Mouse (Mus musculus) naive thymus-derived CD4-positive, alpha-beta T cell, adult 2 months (primary cell): ENCODE data around the gene Nol4l.
A peak's percentile ranks its signal among the peaks of the same experiment; 100 is the strongest.

Experiments
- DNase-seq: peaks from one replicate; pipeline ENCODE4 v3.0.0-alpha.2; 2011; ENCODE audit warnings: low read depth

Nol4l gene

GRCm38 (mm10) chr2:153443434-153444240 is 86.1 kb downstream of the Nol4l start:
- DNase-seq: peak; percentile 42

DNA sequence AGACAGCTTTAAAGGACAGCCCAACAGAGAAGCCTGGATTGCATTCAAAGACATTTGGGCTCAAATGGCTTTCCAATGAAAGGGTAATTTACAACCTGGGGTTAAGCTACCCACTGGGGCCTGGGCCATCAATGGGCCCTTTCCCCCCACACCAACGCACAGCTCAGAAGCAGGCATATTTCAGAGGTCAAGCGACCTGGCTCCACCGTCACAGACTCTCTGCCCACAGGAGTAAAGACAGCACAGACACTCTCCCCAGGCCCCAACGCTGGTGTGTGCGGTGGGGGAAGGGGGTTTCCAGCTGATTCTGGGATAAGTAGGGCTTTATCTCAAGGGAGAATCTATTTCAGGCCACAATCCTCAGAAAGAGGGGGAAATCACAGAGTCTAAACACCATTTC is 87.1 kb downstream of the Nol4l start:
- DNase-seq: no peak

DNA sequence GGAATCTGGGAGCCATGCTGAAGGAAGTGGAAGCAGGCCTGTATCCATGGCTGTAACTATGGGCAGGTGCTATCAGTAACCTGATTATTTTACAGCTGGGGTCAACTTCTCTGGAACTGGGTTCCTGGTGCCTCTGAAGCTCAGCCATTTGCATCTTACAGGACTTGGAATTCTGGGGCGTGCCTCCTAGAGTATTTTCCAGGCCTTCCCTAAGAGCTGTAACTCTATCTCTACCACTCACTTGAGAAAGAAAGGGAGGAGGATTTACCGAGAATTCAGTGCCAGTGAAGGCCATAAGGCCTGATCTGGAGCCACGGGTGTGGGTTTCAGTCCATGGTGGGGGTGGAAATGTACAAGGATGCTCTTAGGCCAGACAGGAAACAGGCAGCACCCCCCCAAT is 88.5 kb downstream of the Nol4l start:
- DNase-seq: no peak

GRCm38 (mm10) chr2:153440755-153441154 is 89.0 kb downstream of the Nol4l start:
- no peak for DNase-seq

DNA sequence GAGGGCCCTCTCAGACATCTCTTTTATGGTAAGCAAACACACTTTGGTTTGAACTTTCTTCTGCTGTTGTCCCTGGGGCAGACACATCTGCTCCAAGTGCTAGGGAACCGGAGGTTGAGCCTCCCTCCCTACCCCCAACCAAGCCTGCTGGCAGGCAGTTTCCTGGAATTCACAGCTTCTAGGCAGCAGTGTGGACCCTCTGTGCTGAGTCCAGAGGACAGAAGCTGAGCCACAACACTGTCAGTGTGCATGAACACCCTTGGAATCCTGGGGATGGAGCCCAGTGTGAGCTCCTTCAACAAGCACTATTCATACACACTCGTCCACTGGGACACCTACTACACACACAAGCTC is 92.5 kb downstream of the Nol4l start:
- no peak for DNase-seq

- DNase-seq: no peak
Measured at GRCm38 (mm10) chr2:153436641-153437305, 93.0 kb downstream of the Nol4l start.

DNA sequence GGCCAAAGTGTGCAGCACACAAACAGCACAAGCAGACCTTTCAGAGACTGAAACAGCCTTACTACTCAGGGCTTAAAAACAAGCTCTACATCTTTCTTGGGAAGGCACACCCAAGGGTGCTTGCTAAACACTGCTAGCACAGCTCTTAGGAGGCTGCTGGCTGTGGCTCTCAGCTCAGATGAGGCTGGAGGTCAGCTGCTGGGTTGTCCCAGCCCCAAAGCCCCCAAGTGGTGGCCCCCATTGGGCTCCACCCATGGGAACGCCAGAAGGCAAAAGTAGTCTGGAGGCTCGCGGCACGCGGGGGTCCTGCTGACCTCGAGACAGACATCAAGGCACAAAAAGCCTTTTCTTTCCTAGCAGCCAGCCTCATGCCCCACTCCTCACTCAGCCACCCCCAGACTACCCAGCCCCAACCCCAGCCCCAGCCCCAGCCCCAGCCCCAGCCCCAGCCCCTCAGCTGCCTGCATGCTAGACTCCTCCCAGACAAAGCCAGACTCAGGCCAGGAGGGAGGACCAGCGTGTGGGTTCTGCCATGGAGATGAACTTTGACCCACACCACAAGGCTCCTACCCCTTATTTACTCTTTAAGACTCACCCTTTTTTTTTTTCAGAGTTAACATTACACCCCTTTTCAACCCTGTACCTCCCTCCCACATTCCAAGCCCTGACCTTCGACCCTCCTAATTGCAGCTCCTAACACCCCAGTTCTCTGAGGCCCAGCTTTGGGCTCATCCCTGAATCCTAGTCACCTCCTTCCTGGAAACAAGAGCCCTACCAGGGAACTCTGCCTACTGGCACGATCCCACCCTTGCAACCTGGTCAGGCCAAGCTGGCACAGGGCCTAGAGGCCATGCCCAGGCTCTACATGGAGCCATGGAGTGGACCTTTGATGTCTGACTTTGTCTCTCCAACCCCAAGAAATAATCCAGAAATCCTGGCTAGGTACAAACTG is 94.6 kb downstream of the Nol4l start:
- DNase-seq: no peak

DNA sequence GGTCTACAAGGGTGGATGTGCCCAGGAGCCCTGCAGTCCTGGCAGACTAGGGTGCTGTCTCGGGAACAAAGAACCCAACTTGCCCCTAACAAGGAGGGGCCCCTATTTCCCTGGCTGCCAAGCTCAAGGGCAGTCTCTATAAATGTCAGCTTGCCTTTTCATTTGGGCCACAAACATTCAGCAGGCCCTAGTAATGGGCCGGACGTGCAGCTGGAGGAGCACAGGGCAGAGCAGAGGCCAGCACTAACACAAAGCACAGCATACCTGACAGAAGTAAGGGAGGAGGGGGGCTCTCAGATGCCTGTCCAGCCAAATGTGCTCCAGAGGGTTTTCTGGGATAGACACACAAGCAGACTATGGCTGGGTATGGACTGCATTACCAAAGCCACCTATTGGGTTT is 95.9 kb downstream of the Nol4l start:
- no peak for DNase-seq

DNA sequence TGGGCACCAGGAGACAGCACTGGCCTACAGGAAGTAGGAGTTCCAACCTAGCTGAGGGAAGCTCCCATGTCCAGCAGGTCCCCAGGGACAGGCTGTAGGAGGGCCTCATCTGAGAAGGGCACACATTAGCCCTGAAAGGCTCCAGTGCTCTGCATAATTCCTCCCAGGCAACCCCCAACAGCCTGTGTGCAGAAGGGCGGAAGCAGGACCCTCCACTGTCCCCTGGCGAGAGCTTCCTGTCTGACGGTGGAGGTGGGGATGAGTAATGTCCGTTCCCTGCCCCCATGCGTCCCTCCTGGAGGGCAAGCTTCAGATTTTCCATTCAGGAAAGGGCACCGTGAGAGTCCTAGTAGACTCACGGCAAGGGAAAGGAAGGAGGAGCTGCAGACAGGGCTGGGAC is 97.3 kb downstream of the Nol4l start:
- DNase-seq: no peak

- DNase-seq: no peak
Measured at GRCm38 (mm10) chr2:153430571-153430970, 99.2 kb downstream of the Nol4l start.

GRCm38 (mm10) chr2:153428485-153428884 is 101.3 kb downstream of the Nol4l start:
- DNase-seq: no peak

DNA sequence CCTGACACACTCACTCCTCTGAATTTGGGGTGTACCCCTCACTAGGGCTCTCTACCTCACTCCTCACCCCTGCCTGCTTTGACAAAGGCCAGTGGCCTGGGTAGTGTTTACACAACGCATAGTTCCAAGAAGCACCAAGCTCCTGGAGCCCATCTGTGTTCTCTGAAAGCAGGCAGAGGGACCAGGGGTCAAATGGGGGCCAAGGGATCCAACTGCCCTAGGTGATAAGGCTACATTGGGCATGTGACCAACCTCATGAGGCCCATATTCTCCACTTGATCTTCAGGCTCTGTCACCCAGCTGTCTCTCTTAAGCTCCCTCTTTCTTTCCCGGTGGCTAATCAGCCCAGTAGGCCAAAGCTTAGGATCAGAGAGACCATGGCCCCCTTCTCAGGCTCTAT is 102.8 kb downstream of the Nol4l start:
- no peak for DNase-seq

- no peak for DNase-seq
Measured at GRCm38 (mm10) chr2:153425998-153426670, 103.6 kb downstream of the Nol4l start.

DNA sequence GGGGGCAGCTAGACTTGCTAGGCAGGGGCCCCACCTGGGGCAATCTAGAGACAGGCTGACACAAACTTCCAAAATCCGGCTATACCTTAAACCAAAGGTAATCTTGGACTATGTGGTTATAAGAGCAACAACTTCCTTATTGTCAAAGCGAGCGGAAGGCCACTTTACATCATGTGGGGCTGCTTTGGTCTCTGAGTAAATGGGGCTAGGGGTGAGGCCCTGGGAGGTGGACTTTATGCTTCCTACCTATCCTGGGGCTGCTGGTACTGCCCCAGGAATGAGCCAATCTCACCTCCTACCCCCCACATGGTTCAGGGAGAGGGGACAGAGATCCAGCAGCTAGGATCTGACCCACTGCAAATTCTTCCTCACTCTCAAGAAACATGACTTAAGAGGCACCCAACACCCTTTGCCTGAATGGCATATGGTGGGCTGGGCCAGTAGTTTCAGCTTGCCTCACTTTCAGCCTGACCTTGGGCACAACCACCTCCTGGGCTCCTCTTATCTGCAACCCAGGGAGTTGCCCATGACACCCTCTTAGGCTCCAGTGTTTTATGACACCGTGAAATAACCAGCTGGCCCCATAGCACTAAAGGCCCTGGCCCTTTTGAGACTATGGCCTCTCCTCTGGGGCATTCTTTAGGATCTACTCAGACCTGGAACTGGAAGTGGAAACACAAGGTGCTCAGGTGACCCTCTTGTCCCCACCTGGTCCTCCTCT is 104.5 kb downstream of the Nol4l start:
- DNase-seq: no peak

- DNase-seq: no peak
Measured at GRCm38 (mm10) chr2:153424557-153424956, 105.2 kb downstream of the Nol4l start.

DNA sequence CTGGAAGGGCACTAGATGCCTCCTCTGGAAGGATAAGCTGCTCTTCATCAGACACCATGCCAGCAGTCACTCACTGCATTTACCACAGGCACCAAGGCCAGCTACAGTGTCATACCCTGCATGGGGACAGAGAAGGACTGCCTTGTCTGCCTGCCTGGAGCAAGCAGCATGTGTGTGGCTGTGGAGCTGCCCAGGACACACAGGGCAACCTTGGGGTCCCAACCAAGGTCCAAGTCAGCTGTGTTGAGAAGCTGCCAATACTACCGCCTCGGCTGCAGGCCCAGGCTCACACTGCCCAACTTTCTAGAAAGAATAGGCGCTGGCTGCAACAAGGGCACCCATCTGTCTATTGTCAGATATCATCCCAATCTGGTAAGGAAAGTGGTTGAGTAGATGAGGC is 106.7 kb downstream of the Nol4l start:
- DNase-seq: no peak

DNA sequence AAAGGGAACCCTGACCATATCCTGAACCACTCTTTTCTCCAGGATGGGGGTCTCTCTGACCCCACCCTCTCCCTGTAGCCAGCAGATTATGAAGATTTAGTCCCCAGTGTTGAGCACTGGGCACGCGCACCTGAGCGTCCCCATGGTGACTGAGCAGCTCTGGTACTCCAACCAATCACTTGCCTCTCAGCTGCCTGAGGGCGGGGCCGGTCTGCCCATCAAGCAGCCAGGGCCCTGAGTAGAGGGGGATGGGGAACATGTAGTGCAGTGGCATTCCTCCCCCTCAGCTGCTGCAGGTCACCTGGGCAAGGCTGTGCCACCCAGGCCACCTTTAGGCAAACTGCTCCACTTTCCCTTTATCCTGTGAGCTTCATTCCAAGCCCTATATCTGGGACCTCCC is 107.7 kb downstream of the Nol4l start:
- no peak for DNase-seq

- no peak for DNase-seq
Measured at GRCm38 (mm10) chr2:153421233-153421632, 108.5 kb downstream of the Nol4l start.

DNA sequence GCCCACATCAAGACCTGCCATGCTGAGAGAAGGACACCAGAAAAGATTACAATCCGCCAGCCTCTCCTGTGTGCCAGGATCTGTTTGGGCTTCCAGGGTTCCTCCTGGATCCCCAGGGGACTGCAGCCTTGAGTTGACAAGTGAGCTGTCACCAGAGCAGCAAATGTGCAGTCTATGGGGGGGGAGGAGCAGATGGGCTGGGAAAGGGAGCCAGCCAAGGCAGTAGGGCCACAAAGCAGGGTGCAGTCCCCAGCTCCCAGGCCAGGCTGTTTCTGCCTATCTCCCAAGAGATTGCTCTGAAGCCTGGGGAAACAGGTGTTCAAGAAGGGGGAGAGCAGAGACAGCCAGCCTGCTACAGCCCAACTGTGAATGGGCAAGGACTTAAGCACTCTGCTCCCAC is 111.4 kb downstream of the Nol4l start:
- DNase-seq: no peak

GRCm38 (mm10) chr2:153417841-153418240 is 111.9 kb downstream of the Nol4l start:
- DNase-seq: no peak

- peak; percentile 74 for DNase-seq
Measured at GRCm38 (mm10) chr2:153414607-153415006, 115.2 kb downstream of the Nol4l start.
